21 mouse cellular contexts compared by ENCODE assay signal in the genomic region with DNA sequence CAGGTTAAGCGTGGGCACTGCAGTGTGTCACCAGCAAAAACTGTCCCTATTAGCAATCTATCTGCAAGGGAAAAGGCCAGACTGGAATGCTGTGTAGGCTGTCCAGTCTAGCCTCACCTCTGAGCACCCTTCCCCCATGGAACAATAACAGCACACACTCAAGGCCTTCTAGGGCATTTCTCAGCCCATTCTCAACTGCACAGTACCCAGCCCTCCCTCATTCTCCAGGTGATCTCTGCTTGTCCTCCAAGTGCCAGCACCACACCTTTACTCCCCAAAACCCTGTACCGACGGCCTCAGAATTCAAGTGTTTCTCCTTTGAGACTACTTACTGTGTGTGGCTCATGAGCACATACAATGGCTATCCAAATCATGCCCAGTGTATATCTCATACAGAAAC. TPM values are rescaled to one million over a fixed set of nuclear protein-coding genes. Genes with fewer than 3 reads are reported as not detected.
"Had no signal": no experiment of that assay in that cellular context is flagged by ENCODE, and none has a peak within 500 bp of the region (broad histone marks: within the 10 kb centered on the region; RNA-seq: fewer than 3 reads in every experiment).

No protein-coding gene starts in this region.

- H3K9ac ChIP-seq: liver, embryonic 13.5 days; liver, postnatal 0 days; midbrain, embryonic 13.5 days had no signal

- H3K9me3 ChIP-seq: liver, embryonic 13.5 days had no signal

- H3K4me3 ChIP-seq: liver, embryonic 13.5 days; midbrain, embryonic 13.5 days had no signal

- H3K4me2 ChIP-seq: liver, embryonic 13.5 days; midbrain, embryonic 13.5 days had no signal

- H3K27me3 ChIP-seq: liver, embryonic 13.5 days; midbrain, embryonic 13.5 days had no signal

- H3K36me3 ChIP-seq: liver, embryonic 13.5 days; midbrain, embryonic 13.5 days had no signal

- ATAC-seq: hindbrain, postnatal 0 days; liver, postnatal 0 days; midbrain, embryonic 13.5 days had no signal

- H3K4me1 ChIP-seq: liver, embryonic 13.5 days; midbrain, embryonic 13.5 days had no signal

- DNase-seq: kidney, adult 18-20 months; liver; liver, embryonic 13.5 days; liver, postnatal 0 days; right cerebral cortex, adult 18-20 months; right cerebral cortex, postnatal 25 days; thymus, adult 18-20 months; thymus, postnatal 14 days had no signal

- H3K27ac ChIP-seq: hindbrain, postnatal 0 days; kidney, postnatal 0 days; liver, embryonic 13.5 days; midbrain, embryonic 13.5 days had no signal

RNA-seq across cellular contexts. Expression of a gene that starts 33.3 kb away (rescaled TPM):
- total RNA-seq: left cerebral cortex, adult 18-20 months; left cerebral cortex, postnatal 10 days; megakaryocyte progenitor cell, adult 5-6 weeks; midbrain, postnatal 0 days had no signal
- polyA plus RNA-seq: hindbrain, postnatal 0 days; intestine, embryonic 14.5 days; kidney, postnatal 0 days; large intestine, adult 2 months; limb, embryonic 11.5 days; liver, embryonic 13.5 days; liver, postnatal 0 days; midbrain, embryonic 13.5 days; neural tube, embryonic 14.5 days; small intestine, adult 2 months; stomach, embryonic 16.5 days had no signal
